Mouse (Mus musculus) lung, embryonic 14.5 days (tissue): ENCODE measurements at regions not wholly inside any gene's neighbourhood (a gene's known extent, or its start where the extent isn't known, plus 50 kb on each side); places are given as distances from the start of the nearest gene placed in this dataset.

Experiments
- ATAC-seq: fragments of 200-750 bp; cut with Nextera tagmentation; 2 replicates; pipeline ENCODE4 v1.8.0; 2017; ENCODE audit warnings: mild to moderate bottlenecking, moderate TSS enrichment, moderate library complexity; ENCODE audit not compliant: insufficient read depth
- DNase-seq: peaks from one replicate; pipeline ENCODE4 v3.0.0-alpha.2; 2015
- H3K27ac ChIP-seq: fragments of 300-500 bp; sonication (generic); 2 replicates; pipeline ENCODE4 v1.5.1; 2014; ENCODE audit warnings: low read depth, mild to moderate bottlenecking, moderate library complexity
- H3K27me3 ChIP-seq: fragments of 300-500 bp; sonication (generic); 2 replicates; pipeline ENCODE4 v1.6.1; 2014; ENCODE audit warnings: low read length, control low read depth; ENCODE audit not compliant: insufficient read depth
- H3K36me3 ChIP-seq: fragments of 300-500 bp; sonication (generic); 2 replicates; pipeline ENCODE4 v1.6.1; 2014; ENCODE audit warnings: control low read depth; ENCODE audit not compliant: insufficient read depth
- H3K4me1 ChIP-seq: fragments of 300-500 bp; sonication (generic); 2 replicates; pipeline ENCODE4 v1.6.1; 2014; ENCODE audit warnings: antibody characterized with exemption, control low read depth; ENCODE audit not compliant: insufficient read depth
- H3K4me2 ChIP-seq: fragments of 300-500 bp; sonication (generic); 2 replicates; pipeline ENCODE4 v1.6.1; 2014; ENCODE audit warnings: mild to moderate bottlenecking
- H3K4me3 ChIP-seq: fragments of 300-500 bp; sonication (generic); 2 replicates; pipeline ENCODE4 v1.5.1; 2014; ENCODE audit warnings: low read depth, low read length
- H3K9ac ChIP-seq: fragments of 300-500 bp; sonication (generic); 2 replicates; pipeline ENCODE4 v1.6.1; 2014
- H3K9me3 ChIP-seq: fragments of 300-500 bp; sonication (generic); 2 replicates; pipeline ENCODE4 v1.6.1; 2016; ENCODE audit warnings: low read depth, low read length, control low read depth
- CTCF ChIP-seq: IDR thresholded peaks from 2 replicates; pipeline ENCODE4 v1.5.1; 2016; ENCODE audit warnings: antibody characterized with exemption, low read depth
- WGBS: fragments of 180-500 bp; shearing (Covaris S2); extraction: QIAGEN DNeasy Blood & Tissue Kit; methylation state at CpG from one replicate; pipeline ENCODE4 v1.1.7; 2014; 5-methylcytosine and 5-hydroxymethylcytosine counted together

DNA sequence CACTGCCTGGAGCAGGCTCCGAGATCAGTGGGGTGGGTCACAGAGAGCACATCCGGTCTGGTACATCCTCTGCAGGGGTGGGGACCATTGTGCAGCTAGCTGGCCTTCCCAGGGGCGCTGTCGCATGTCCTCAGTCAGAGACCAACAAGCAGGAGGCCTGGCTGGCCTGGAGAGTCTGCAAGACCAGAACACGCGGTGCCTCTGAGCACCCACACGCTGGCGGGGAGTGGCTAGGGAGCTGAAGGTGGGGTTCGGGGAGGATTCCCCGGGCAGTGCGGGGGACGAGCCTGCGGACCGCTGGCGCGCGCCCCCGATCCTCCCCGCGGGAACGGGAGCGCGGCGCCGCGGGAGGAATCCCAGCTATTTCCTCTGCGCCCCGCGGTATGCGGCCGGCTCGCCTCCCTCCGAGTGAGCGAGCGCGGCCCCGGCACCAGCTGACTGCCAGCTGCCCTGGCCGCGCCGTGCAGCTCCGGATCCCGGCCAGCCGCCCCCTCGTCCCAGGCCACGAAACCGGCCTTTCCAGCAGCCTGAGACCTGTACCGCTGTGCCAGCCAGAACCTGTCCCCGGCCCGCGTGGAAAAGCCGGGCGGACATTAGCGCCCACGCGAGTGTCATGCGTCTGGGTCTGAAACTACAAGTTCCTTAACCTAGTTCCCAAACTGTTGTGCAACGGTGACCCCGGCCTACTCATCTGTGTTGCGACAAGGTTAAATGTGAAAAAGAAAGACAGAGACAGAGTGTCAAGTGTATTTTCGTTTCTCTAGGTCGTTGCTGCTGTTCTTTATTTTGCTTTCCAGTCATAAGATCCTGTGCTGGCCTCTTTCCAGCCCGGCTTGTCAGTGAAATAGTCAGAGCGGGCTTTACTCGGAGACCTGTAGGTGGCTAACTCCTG, 61.2 kb downstream of the Pkdcc start:
- Histone ChIP-seq H3K4me1 (peaks cover 18% of the 10 kb centered on the region), H3K9me3 (no peaks in the 10 kb centered on the region), H3K4me3 (peak overlapping the region; percentile 45), H3K9ac (peak overlapping the region; percentile 57), H3K36me3 (no peaks in the 10 kb centered on the region), H3K4me2 (peak overlapping the region; percentile 95), H3K27me3 (no peaks in the 10 kb centered on the region), H3K27ac (peak overlapping the region; percentile 87)
- peak; percentile 35 for TF ChIP-seq CTCF
- ATAC-seq (peak; percentile 88), DNase-seq (peak; percentile 92)
- WGBS: 1% methylated on average over 59 of the region's 64 CpGs

DNA sequence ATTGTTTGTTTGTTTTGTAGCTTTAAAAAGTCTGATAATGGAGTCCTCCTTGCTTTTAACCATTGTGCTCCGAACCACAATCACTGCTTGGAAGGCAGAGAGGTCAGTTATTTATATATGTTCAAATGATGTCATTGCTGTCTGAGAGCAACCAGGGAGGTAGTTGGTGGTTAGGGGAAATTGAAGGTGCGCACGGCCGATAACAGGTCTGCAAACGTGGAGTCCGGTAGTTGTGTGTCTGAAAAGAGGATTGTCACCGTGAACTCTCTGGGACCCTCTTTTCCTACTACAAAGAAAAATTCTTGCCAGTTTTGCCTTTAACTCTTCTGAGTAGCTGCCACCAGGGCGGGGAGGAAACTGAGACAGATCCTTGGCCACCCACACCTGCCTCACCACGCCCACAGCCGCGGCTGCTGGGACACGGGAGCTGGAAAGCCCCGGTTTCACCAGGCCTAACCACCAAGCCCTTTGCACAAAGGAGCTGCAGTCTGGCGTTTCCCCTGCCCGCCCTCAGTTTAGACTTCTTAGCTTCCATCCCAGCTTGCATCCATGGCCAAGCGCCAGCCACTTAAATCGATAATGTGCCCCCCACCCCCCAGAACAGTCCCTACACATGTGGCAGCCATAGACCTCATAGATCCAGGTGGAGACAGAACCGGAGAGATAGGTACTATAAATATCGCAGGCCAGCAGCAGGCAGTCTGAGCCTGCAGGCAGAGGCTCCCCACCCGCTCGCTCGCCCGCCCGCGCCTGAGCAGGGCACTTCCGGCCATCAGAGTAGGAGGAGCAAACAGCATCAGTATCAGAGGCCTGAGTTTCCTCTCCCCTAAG, 62.2 kb downstream of the Pkdcc start:
- TF ChIP-seq CTCF: no peak; the same call in 1 of the 2 replicates
- ATAC-seq (peak; percentile 50; the same call in 1 of the 2 replicates), DNase-seq (peak; percentile 79)
- Histone ChIP-seq H3K27ac (peak overlapping the region; percentile 87), H3K4me3 (0 out of 2 replicates have a peak overlapping the region, but pooled peaks have one; percentile 13), H3K4me1 (peaks cover 18% of the 10 kb centered on the region), H3K9me3 (no peaks in the 10 kb centered on the region), H3K27me3 (no peaks in the 10 kb centered on the region), H3K36me3 (no peaks in the 10 kb centered on the region), H3K4me2 (peak overlapping the region; percentile 95), H3K9ac (peak overlapping the region; percentile 30)
- WGBS: 18% methylated on average over 26 of the region's 26 CpGs

DNA sequence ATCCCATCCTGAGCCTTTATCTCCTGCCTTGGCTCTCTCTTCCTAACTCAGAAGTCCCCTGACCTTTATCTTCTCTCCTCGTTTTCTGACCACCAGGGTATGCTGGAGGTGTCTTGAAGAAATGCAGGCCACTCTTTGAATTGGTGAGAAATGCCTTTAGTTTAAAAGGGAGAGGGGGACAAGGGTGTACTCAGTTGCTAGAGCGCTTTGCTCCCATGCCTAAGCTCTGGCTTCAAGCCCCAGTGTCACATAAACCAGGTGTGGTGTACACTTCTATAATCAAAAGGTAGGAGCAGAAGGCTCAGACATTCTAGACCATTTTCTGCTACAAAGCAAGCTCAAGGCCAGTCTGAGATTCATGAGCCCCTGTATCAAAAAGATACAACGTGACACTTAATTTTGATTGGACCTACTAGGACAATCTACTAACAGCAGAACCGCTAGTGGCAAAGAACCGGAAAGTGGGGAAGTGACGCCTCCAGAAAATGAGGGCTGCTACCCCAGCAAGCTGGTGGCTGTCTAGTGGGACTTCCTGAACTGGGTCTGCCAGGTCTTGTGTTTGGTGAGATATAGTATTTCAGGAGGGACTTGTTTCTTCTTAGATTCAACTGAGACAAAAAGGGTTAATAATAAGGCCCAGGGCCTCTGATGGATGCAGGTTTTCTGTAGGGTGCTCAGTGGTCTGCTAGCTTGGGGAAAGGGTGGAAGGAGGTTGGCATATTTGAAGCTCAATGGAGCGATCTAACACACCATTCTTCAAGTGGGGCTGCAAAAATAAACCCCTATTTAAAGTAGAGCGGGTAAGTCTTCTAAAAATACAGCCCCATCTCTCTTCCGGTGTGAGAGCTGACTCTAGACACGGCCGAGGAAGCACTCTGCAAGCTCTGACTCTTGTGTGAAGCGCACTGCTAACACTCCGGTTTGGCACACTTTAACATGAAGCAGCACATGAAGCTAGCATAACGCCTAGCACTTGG, 63.1 kb downstream of the Pkdcc start:
- peak overlapping the region; percentile 14; the same call in 1 of the 2 replicates for H3K27ac ChIP-seq
- no peak overlapping the region for H3K9ac ChIP-seq
- 71% methylated on average over 14 of the region's 14 CpGs for WGBS
- peaks cover 18% of the 10 kb centered on the region for H3K4me1 ChIP-seq
- TF ChIP-seq CTCF: peak; percentile 22
- H3K4me2 ChIP-seq: peak overlapping the region; percentile 95; the same call in 1 of the 2 replicates
- no peaks in the 10 kb centered on the region for H3K9me3 ChIP-seq
- no peak overlapping the region for H3K4me3 ChIP-seq
- ATAC-seq (no peak), DNase-seq (no peak)
- H3K27me3 ChIP-seq: no peaks in the 10 kb centered on the region
- H3K36me3 ChIP-seq: no peaks in the 10 kb centered on the region

DNA sequence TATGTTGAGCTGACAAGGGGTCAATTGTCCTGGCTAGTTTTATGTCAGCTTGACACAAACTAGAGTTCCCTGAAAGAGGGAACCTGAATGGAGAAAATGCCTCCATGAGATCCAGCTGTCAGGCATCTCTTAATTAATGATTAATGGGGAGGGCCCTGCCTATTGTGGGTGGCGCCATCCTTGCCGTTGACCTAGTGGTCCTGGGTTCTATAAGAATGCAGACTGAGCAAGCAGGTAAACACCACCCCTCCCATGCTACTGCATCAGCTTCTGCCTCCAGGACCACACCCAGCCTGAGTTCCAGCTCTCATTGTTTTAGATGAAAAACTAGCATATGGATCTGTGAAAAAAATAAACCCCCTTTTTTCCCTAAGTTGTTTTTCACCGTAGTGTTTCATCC, 67.4 kb upstream of the Eml4 start:
- H3K27me3 ChIP-seq: no peaks in the 10 kb centered on the region
- H3K36me3 ChIP-seq: no peaks in the 10 kb centered on the region
- WGBS: 54% methylated on average over 3 of the region's 3 CpGs
- DNase-seq: no peak
- H3K4me3 ChIP-seq: no peak overlapping the region
- H3K9me3 ChIP-seq: no peaks in the 10 kb centered on the region
- no peak overlapping the region for H3K9ac ChIP-seq
- H3K4me2 ChIP-seq: no peak overlapping the region
- no peak for TF ChIP-seq CTCF
- H3K27ac ChIP-seq: no peak overlapping the region
- no peak for ATAC-seq
- H3K4me1 ChIP-seq: 0 out of 2 replicates have a peak, but pooled peaks cover 7% of the 10 kb centered on the region

DNA sequence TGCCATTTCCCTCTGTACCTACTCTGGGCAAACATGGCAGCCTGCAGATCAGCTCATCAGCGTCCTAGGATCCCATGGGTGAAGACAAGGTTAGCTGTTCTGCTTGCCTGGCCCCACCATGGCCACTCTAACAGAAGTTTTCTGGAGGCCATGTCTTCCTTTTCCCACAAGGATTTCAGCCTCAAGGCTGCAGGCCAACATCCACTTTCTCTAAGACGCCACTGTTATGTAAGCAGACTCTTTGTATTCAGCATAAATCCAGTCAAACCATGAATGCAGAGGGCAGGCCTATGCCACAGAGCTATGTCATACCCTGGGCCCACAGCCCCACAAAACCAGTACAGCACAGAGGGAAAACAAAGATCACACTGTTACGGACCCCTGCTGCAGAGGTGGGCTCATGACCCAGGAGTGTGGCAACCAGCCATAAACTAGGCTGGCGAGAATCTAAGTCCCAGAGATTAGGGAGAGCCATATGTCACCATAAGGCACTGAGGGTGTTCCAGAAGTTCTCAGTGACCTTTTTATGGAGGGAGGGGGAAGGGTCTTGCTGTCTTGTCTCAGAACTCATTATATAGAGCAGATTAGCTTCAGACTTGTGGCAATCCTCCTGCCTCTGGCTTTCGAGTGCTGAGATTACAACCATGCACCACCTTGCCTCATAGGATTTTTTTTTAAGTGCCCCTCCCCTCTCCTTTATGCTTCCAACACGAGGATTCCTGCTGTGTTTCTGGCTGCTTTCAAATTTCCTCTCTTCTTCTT, 63.2 kb upstream of the Eml4 start:
- ATAC-seq (no peak; the same call in 1 of the 2 replicates), DNase-seq (no peak)
- no peak overlapping the region for H3K9ac ChIP-seq
- no peak overlapping the region for H3K4me3 ChIP-seq
- TF ChIP-seq CTCF: no peak
- WGBS: 49% methylated on average over 6 of the region's 6 CpGs
- no peaks in the 10 kb centered on the region for H3K27me3 ChIP-seq
- H3K9me3 ChIP-seq: no peaks in the 10 kb centered on the region
- H3K4me1 ChIP-seq: 0 out of 2 replicates have a peak, but pooled peaks cover 3% of the 10 kb centered on the region
- H3K4me2 ChIP-seq: no peak overlapping the region
- no peak overlapping the region for H3K27ac ChIP-seq
- no peaks in the 10 kb centered on the region for H3K36me3 ChIP-seq

DNA sequence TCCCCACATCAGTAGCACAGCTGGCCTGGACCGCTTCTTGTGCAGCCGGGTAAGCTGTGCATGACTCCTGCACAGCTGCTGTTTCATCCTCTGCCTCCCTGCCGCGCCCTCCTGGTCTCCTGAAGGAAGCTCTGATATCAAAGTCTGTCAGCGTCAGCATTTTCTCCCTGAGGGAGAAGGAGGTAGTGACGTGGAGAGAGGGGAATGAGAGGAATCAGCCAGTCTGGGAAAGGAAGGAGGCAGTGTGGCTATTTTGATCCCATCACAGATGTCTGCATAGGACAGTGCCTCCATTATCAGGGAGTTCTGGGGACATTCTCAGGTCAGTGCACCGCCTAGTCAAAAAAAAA, 62.6 kb upstream of the Eml4 start:
- TF ChIP-seq CTCF: no peak
- Histone ChIP-seq H3K9me3 (no peaks in the 10 kb centered on the region), H3K27ac (no peak overlapping the region), H3K9ac (no peak overlapping the region), H3K27me3 (no peaks in the 10 kb centered on the region), H3K36me3 (no peaks in the 10 kb centered on the region), H3K4me1 (0 out of 2 replicates have a peak, but pooled peaks cover 3% of the 10 kb centered on the region), H3K4me2 (no peak overlapping the region), H3K4me3 (no peak overlapping the region)
- peak; percentile 65 for DNase-seq
- WGBS: 15% methylated on average over 7 of the region's 7 CpGs
- peak; percentile 79; the same call in 1 of the 2 replicates for ATAC-seq
